Mouse (Mus musculus) limb, embryonic 12.5 days (tissue): Measurements from ENCODE around the gene Cacna1c. TPM values are rescaled to one million over a fixed set of nuclear protein-coding genes. Genes with fewer than 3 reads are reported as not detected.
A peak's percentile ranks its signal among the peaks of the same experiment; 100 is the strongest.
"Not testable (repeated sequence)": the region's sequence is repeated elsewhere in the genome, so short reads cannot be mapped to it uniquely, and the experiment has no call there.

Source experiments
- ATAC-seq: fragments of 200-750 bp; cut with Nextera tagmentation; 2 replicates; pipeline ENCODE4 v1.8.0; 2017; ENCODE audit warnings: low read depth, moderate TSS enrichment; ENCODE audit not compliant: insufficient number of reproducible peaks, insufficient read depth, low FRiP score, low TSS enrichment
- H3K27ac ChIP-seq: fragments of 300-500 bp; sonication (generic); 2 replicates; pipeline ENCODE4 v1.5.1; 2016; ENCODE audit warnings: mild to moderate bottlenecking, moderate library complexity
- H3K27me3 ChIP-seq: fragments of 300-500 bp; sonication (generic); 2 replicates; pipeline ENCODE4 v1.6.1; 2016; ENCODE audit warnings: mild to moderate bottlenecking, moderate library complexity
- H3K36me3 ChIP-seq: fragments of 300-500 bp; sonication (generic); 2 replicates; pipeline ENCODE4 v1.6.1; 2016; ENCODE audit warnings: mild to moderate bottlenecking, moderate library complexity
- H3K4me1 ChIP-seq: fragments of 300-500 bp; sonication (generic); replicated peaks from 2 replicates; pipeline ENCODE4 v1.6.1; 2016
- H3K4me2 ChIP-seq: fragments of 300-500 bp; sonication (generic); 2 replicates; pipeline ENCODE4 v1.6.1; 2016; ENCODE audit warnings: mild to moderate bottlenecking, moderate library complexity
- H3K4me3 ChIP-seq: fragments of 300-500 bp; sonication (generic); replicated peaks from 2 replicates; pipeline ENCODE4 v1.5.1; 2016; ENCODE audit warnings: mild to moderate bottlenecking
- H3K9ac ChIP-seq: fragments of 300-500 bp; sonication (generic); replicated peaks from 2 replicates; pipeline ENCODE4 v1.6.1; 2016; ENCODE audit warnings: mild to moderate bottlenecking, moderate library complexity
- H3K9me3 ChIP-seq: fragments of 300-500 bp; sonication (generic); 2 replicates; pipeline ENCODE4 v1.6.1; 2016; ENCODE audit warnings: mild to moderate bottlenecking, moderate library complexity
- WGBS: fragments of 180-500 bp; shearing (Covaris S2); methylation state at CpG from one replicate; pipeline ENCODE4 v1.1.7; 2016; 5-methylcytosine and 5-hydroxymethylcytosine counted together
- polyA plus RNA-seq: library from polyadenylated mRNA; unstranded; fragments of >200 nt; fragmentation: Nextera tagmentation; extraction: Ambion mirVana; gene quantifications from 2 replicates; pipeline ENCODE4 v1.2.1, GENCODE M21; 2016

The Cacna1c gene
- polyA plus RNA-seq, 1 experiment from 2014 or later: 13.8 TPM

DNA sequence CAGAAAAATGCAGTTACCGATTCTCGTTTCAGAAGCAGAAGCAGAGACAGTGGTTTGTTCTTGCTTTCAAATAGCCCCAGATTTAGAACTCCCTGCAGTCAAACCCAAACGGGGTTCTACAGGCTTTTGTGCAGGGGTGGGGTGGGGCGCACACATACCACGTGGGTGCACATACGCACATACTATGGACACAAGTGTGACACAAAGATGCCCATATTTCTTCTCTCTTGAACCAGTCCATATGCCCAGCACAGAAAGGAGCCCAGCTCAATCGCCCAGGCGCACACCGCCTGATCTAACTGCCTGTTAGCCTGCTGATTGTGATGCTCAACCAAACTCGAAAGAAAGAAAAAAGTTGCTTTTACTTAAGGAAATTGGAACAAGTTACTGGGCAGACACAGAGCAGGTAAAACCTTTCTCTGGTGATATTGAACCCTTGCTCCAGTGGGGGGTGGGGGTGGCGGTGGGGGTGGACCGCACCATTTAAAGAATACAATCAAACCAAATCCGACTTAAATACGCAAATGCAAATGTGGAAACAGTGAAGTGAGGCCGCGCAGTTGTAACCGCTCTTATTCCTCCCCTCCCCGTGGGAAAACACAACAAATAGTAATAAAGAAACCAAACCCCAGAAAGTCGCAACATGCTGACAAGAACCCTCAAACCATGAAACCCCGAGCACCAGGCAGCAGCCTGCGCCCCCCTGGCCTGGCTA, 603.4 kb downstream of the Cacna1c start:
- H3K9ac ChIP-seq: peak overlapping the region; percentile 38
- peaks cover 29% of the 10 kb centered on the region; the same call in 1 of the 2 replicates for H3K36me3 ChIP-seq
- H3K4me1 ChIP-seq: peaks cover 18% of the 10 kb centered on the region
- 37% methylated on average over 21 of the region's 21 CpGs for WGBS
- H3K4me3 ChIP-seq: peak overlapping the region; percentile 38
- no peak overlapping the region for H3K27ac ChIP-seq
- peaks cover 28% of the 10 kb centered on the region for H3K27me3 ChIP-seq
- H3K4me2 ChIP-seq: peak overlapping the region; percentile 68
- ATAC-seq: no peak
- H3K9me3 ChIP-seq: no peaks in the 10 kb centered on the region

- H3K4me3 ChIP-seq, H3K27ac ChIP-seq, H3K4me1 ChIP-seq, H3K36me3 ChIP-seq, H3K27me3 ChIP-seq, H3K4me2 ChIP-seq, H3K9ac ChIP-seq, H3K9me3 ChIP-seq, ATAC-seq: not testable (repeated sequence)
- 84% methylated on average over 4 of the region's 4 CpGs for WGBS
Observed at GRCm38 (mm10) chr6:118578741-118579140, 617.5 kb downstream of the Cacna1c start.

- peaks cover 8% of the 10 kb centered on the region; the same call in 1 of the 2 replicates for H3K9me3 ChIP-seq
- H3K4me3 ChIP-seq: no peak overlapping the region
- no peak overlapping the region for H3K9ac ChIP-seq
- no peaks in the 10 kb centered on the region for H3K27me3 ChIP-seq
- 56% methylated on average over 6 of the region's 6 CpGs for WGBS
- peak overlapping the region; percentile 42; the same call in 1 of the 2 replicates for H3K27ac ChIP-seq
- peaks cover 6% of the 10 kb centered on the region for H3K4me1 ChIP-seq
- no peak overlapping the region for H3K4me2 ChIP-seq
- H3K36me3 ChIP-seq: no peaks in the 10 kb centered on the region
- no peak for ATAC-seq
Observed at GRCm38 (mm10) chr6:118574351-118574750, 621.9 kb downstream of the Cacna1c start.

GRCm38 (mm10) chr6:118567816-118568215, 628.4 kb downstream of the Cacna1c start:
- Histone ChIP-seq H3K36me3 (0 out of 2 replicates have a peak, but pooled peaks cover 3% of the 10 kb centered on the region), H3K4me3 (no peak overlapping the region), H3K27me3 (no peaks in the 10 kb centered on the region), H3K27ac (no peak overlapping the region), H3K4me2 (no peak overlapping the region), H3K9me3 (peaks cover 6% of the 10 kb centered on the region; the same call in 1 of the 2 replicates), H3K9ac (no peak overlapping the region), H3K4me1 (peaks cover 9% of the 10 kb centered on the region)
- 97% methylated on average over 3 of the region's 3 CpGs for WGBS
- no peak for ATAC-seq

- Histone ChIP-seq H3K36me3 (peaks cover 25% of the 10 kb centered on the region), H3K9me3 (no peaks in the 10 kb centered on the region), H3K4me1 (peaks cover 30% of the 10 kb centered on the region), H3K27me3 (no peaks in the 10 kb centered on the region), H3K4me2 (peak within 1 kb of the TSS; percentile 85), H3K4me3 (peak within 1 kb of the TSS; percentile 62), H3K27ac (peak within 1 kb of the TSS; percentile 87), H3K9ac (peak within 1 kb of the TSS; percentile 83)
- WGBS: 7% methylated on average over 54 of the region's 54 CpGs
- ATAC-seq: peak; percentile 96
Observed at GRCm38 (mm10) chr6:118561745-118562609, 634.2 kb downstream of the Cacna1c start, which contains the start of gene Ankrd26. Gene Ankrd26, minus strand, starts transcription at chr6:118562226.

DNA sequence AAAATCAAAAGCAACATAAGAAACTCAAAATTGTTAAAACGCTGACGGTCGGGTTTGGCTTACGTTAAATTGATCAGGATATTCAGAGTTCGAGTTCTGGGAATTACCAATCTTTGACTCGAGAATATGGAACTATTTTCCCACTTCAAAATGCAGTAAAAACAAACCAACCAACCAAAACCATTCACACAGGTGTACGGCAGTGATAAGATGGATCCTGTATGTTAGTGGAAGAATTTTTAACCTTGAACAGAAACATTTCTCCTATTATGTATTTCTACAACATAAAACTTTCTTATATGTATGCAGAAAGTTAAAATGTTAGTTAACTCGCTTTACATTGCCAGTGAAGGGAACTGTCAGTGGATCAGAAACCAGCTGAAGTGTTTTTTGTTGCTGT, 635.0 kb downstream of the Cacna1c start:
- WGBS: 85% methylated on average over 8 of the region's 8 CpGs
- Histone ChIP-seq H3K27ac (no peak overlapping the region), H3K4me1 (peaks cover 30% of the 10 kb centered on the region), H3K9me3 (no peaks in the 10 kb centered on the region), H3K4me3 (peak overlapping the region; percentile 62), H3K27me3 (no peaks in the 10 kb centered on the region), H3K36me3 (peaks cover 32% of the 10 kb centered on the region), H3K9ac (peak overlapping the region; percentile 83), H3K4me2 (peak overlapping the region; percentile 85)
- ATAC-seq: no peak

DNA sequence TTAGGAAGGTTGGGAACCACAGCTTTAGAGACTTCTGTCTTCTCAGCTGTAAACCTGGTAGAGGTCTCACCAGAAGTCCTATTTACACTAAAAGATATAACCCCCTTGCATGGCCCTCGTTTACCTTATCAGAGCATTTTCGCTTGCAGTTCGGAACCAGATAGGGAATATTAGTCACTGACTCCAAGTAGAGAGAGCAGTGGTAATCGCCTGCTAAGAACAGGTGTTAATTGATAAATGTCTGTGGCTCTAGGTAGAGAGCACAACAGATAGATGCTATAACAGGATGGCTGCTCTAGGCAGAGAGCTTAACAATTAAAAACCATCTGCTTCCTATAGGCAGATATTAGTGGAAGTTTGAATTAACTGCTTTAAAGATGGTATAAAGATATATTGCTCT, 657.6 kb downstream of the Cacna1c start:
- no peak for ATAC-seq
- Histone ChIP-seq H3K4me3 (no peak overlapping the region), H3K9me3 (no peaks in the 10 kb centered on the region), H3K27ac (no peak overlapping the region), H3K4me1 (no peaks in the 10 kb centered on the region), H3K36me3 (peaks cover 71% of the 10 kb centered on the region), H3K9ac (no peak overlapping the region), H3K27me3 (no peaks in the 10 kb centered on the region), H3K4me2 (no peak overlapping the region)
- WGBS: 92% methylated on average over 4 of the region's 4 CpGs

Other genes with a start within 250 kb of the Cacna1c start
- 8.4 and 8.9 TPM in 2 replicates for gene Dcp1b, start 21.2 kb downstream of the Cacna1c start, polyA plus RNA-seq
- not detected in 2 replicates for gene Cacna2d4, start 40.1 kb upstream of the Cacna1c start, polyA plus RNA-seq
- gene Lrtm2, start 134.3 kb upstream of the Cacna1c start, polyA plus RNA-seq: 0.18 TPM in 1 of 2 replicates, not detected in the other
- 26.6 and 27.9 TPM in 2 replicates for gene Adipor2, start 221.3 kb upstream of the Cacna1c start, polyA plus RNA-seq